Mouse (Mus musculus) B cell, adult 2 months (primary cell): Measurements from ENCODE around the gene Il12rb1.

ENCODE experiments used
- DNase-seq, 2 experiments: peaks; one replicate each; pipeline ENCODE4 v3.0.0; 2022

The Il12rb1 gene

DNA sequence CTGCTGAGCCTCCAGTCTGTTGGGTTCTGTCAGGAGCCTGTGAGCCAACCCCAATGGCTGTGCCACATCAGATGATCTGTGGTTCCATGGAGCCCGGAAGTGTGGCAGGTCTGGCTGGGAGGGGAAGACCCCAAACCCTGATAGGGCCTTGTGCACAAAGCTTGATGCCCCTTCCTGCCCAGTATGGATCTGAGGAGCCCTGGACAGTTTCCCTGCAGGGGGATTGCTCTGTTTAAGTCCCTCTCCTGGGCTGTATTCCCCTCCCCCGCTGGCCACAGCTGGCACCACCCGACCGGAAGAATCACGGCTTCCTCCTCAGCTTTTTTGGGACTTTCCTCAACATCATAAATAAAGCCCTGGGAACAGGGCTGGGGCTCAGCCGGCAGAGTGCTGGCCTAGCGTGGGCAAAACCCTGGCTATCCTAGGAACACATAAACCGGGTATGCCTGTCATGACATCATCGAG lies 24.8 kb downstream of the Il12rb1 start:
- DNase-seq, result peak; percentile 37 to 44

GRCm38 (mm10) chr8:70833520-70833919 lies 25.3 kb downstream of the Il12rb1 start:
- no peak for DNase-seq

DNA sequence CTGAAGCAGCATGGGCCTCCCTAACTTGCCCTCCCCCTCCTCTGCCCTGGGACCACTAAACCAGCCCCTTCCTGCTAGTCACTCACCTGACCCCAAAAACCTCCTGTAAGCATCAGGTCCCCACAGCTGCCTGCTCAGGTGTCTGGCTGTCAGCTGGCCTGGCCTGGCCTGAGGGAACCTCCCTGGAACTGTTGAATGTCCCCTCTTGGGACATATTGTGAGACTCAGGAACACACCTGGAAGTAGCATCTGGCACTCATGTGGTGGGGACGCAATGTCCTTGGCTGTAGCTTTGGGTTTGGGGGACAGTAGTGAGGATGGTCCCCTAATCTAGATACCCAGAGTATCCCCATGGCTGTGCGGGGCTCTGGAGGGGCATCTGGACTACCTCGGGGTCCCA lies 25.8 kb downstream of the Il12rb1 start:
- no peak for DNase-seq

DNA sequence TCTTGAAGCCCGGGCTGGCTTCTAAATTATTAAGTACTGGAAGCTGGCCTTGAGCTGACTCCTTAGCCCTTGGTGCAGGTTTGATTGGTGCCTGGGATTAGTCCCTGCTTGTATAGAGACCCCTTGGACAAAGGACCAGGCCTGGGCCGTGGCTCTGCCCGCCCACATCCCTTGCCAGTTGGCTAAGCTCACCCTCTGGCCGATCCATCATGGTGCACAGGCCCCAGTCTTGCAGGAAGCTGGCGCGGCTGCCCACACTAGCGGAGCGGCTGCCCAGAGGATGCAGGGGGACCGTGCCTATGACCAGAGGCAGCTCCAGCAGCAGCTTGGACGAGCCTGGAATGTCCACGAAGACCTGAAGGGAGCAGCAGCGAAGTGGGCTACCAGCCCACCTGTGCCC lies 28.4 kb downstream of the Il12rb1 start:
- no peak for DNase-seq

- peak in 1 of 2 experiments; percentile 20 for DNase-seq
Measured at GRCm38 (mm10) chr8:70838654-70839407, 30.6 kb downstream of the Il12rb1 start.

DNA sequence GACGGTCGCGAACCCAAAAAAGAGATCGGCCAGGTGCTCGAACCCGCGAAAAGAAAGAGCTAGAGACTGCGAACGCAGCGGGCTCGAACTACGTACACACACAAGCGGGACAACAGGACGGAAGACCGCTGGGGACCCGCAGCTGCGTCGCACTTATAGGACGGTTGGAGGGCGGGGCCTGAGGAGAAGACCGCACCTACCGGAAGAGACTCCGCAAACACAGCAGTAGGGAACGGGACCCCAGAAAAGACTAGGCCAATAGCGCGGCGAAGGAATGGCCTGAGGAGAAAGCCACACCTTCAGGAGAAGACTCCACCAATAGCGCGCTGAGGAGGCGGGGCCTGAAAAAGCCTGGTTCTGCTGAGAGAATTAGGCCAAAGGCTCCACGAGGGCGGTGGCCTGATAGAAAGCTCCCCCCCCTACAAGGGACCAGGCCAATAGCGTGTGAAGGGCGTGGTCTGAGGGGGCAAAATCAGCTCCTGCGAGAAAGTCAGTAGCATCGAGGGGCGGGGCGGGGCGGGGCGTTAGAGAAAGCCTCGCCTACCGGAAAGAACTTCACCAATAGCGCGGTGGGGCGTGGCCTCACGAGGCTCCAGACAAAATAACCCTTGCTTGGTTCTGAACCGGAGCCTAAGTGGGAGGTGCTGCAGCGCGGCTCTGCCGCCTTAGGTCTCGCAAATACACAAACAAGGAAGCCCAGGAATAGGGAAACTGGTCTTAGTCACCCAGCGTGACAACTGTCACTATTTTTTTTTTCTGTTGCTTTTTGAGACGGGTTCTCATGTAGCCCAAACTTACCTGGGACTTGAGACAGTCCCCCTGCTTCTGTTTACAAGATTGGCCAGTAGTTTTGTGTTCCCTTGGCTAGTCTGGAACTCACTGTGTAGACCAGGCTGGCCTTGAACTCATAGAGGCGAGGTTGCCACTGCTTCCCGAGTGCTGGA lies 31.4 kb downstream of the Il12rb1 start, which contains the start of gene Arrdc2:
Gene Arrdc2 (minus strand): TSS at position 313 of the 944 bp plus-strand sequence.
- DNase-seq, result peak; percentile 96 to 98

DNA sequence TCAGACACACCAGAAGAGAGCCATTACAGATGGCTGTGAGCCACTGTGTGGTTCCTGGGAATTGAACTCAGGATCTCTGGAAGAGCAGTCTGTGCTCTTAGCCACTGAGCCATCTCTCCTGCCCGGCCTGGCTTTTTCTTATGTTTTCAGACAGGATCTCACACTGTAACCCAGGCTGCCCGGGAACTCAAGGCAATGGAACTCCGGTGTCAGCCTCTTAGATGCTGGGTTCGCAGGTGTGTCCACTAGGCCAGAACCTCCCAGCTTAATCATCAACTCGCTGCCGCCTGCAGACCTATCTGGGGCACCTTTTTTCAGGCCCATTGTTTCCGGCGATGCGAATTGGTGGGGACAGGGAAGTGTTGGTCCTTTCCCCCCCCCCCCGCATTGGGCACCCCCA lies 32.3 kb downstream of the Il12rb1 start:
- DNase-seq, result no peak

DNA sequence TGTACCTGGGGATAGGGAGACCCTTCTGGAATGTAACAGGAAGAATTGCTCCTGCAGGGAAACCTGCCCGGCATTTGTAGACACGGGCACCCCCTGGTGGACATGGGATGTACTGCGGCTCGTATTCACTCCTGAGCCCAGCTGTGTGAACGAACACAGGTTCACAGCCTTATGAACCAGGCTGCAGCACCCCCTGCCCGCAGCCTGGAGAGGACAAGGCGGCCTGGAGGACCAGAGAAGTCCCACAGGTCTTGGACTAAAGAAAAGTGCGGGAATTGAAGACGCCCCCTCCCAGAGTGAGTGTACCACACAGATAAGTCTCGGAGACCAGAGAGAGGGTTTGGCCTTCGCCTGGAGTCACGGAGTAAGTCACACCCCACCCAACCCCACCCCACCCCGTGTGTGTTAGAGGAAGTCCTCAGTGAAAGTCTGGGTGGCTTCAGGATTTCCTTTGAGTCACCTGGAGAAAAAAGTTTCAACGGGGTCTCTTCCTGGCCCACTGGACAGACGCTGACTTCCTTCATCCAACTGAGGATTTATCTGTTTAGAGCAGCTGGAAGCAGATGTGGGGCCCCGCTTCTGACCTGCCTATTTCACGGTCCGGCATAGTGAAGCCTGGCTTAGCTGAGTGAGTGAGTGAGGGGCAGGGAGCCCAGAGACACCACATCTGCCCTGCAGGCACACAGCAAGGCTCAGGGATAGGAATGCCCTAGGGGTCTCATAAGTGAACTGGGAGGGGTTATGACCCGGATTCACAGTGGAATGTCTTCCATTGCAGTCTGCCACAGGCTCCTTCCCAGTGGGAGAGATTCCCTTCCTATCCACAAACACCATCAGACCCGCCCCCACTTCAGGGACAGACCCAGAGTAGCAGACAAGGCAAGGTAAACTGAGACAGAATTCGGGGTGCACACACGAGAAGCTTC lies 33.2 kb downstream of the Il12rb1 start:
- DNase-seq, result peak; percentile 92 to 93

- no peak for DNase-seq
Measured at GRCm38 (mm10) chr8:70842484-70842883, 34.2 kb downstream of the Il12rb1 start.

DNA sequence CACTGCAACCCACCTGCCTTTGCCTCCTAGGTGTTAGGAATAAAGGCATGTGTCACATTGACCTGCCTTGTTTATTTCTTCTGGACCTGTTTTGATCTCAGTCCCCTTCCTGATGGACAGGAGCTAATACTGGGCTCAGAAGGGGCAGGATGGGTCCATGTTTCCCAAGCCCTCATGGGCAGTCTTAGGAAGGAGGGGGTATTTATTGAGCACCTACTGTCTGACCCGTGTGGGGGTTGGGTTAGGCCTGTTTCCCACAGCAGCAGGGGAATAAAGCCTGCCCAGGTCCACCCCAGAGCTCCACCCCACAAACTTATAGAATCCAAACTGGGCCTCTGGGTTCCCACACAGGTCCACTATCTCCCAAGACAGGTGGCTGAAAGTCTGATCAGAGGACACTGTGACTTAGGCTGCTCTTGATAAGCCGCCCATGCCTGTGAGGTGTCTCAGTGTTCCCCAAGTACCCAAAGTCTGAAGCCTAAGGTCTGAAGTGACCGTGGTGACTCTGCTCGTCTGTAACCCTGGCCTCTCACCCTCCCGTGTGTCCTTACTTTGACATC lies 35.0 kb downstream of the Il12rb1 start:
- DNase-seq, result no peak

- no peak for DNase-seq
Measured at GRCm38 (mm10) chr8:70843941-70844340, 35.7 kb downstream of the Il12rb1 start.

- DNase-seq, result peak; percentile 97
Measured at GRCm38 (mm10) chr8:70844523-70844922, 36.3 kb downstream of the Il12rb1 start.

- no peak for DNase-seq
Measured at GRCm38 (mm10) chr8:70845108-70845507, 36.9 kb downstream of the Il12rb1 start.

DNA sequence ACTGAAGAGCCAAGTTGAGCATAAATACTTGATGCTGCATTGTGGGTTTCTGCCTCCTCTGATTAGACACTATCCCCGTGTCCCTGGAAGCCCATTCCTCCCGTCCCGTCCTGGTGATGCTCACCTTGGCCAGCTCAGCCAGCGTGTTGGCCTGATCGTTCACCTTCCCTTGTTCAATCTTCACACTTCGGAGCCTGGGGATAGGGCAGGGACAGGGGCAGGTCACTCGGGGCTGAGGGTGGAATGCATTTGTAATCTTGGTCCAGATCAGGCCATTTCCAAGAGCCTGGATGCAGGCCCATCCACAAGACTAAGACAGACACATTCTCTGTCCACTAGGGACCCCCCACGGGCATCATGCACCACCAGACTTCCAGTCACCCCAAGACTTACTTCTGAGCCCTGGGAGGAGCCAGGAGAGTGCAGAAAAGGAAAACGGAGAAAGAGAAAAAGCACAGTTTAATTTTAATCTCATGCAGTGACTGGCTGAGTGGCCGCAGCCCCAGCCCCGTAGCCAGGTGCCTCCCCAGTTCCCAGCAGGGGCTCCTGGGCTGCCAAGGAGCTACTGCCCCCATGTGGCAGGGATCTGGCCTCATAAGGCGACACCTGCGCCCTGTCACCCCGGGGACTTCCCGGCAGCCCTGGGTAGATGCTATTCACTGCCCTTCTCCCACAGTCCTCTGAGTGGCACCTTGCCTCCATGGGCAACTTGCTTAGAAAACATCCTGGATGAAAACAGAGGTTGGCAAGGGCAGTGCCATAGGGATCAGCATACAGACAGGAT lies 38.3 kb downstream of the Il12rb1 start:
- peak; percentile 62 to 65 for DNase-seq

DNA sequence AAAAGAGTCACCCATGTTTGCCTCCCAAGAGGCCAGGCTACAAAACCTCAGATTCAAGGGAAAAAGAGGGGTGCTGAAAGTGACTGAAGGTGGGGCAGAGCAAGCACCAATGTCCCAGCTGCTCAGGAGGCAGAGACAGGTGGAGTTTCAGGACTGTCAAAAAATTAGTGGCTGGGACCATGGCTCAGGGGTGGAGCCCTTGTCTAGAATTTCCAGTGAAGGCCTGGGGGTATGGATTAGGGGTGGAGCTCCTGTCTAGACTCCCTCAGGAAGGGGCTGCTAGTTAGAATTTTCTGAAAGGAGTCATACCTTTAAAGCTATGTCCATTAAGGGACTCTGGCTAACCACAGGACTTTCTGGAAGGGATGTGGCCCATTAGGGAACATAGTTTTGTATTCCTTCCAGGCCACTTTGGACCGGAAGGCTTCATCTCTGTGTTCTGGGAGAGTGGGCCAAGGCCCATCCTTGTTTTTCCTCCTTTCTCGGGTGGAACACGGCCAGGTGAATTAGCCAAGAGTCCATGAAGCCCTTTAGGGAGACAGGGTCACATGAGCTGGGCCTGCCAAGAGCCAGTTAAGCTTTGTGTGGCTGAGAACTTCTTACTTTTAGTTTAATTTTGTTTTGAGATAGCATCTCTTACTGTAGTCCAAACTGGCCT lies 41.2 kb downstream of the Il12rb1 start:
- no peak for DNase-seq

- no peak for DNase-seq
Measured at GRCm38 (mm10) chr8:70850132-70850845, 42.0 kb downstream of the Il12rb1 start.

GRCm38 (mm10) chr8:70850947-70851346 lies 42.7 kb downstream of the Il12rb1 start:
- DNase-seq, result no peak

DNA sequence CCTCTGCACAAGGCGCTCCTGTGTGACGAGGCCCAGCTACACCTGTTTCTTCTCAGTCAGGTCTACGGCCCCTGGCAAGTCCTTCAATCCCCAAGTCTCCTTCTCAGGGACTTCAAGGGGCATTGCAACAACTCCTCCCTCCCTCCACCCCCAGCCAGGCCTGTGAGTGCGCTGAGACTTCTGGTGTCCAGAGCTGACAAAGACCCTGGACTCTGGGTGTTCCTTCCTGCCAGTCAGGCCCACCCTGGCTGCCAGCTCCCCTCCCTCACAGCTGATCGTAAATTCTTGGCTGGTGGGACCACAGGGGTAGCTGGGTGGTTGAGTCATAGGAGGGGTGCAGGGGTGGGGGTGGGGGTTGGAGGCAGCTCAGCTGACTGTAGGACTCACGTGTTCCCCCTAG lies 43.6 kb downstream of the Il12rb1 start:
- no peak for DNase-seq

DNA sequence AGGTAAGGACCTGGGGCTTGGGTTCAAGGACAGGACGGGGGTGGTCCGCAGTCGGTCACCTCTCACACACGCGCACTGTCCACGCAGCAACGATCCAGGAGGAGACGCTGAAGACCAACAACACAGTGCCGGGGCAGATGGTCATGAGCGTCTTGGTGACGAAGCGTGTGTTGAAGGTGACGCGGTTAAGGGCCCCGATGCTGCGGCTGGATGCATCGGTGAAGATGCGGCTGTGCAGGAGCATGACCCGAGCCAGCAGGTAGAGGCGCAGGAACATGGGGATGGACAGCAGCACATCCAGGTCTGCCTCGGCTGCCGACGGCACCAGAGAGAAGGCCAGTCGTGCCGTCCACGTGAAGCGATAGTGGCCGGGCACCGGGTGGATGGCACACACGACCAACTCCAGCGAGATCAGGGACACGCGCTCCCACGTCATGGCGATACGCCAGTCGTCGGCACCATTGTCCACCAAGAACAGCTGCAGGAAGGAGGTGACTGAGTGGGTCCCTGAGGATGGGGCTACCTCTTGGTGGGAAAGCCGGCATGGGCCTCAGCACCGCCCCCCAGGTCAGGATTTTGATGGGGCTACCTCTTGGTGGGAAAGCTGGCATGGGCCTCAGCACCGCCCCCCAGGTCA lies 44.5 kb downstream of the Il12rb1 start:
- no peak for DNase-seq

DNA sequence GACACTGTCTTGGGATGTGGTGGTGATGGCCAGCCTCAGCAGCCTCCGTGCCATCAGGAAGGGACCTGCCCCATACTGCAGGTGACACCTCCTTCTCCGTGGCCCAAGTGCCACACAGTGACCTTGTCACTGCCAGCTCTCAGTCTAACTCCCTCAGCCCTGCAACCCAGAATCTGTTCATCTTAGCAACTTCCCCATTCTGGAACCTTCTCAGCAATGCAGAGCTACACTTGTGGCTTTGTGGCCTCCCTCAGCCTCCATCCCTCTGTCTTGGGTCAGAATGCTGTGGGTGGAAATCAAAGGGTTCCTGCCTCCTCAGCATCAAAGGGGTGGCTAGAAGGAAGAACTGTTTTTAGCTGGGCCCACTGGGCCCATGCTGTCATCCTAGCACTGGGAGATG lies 45.6 kb downstream of the Il12rb1 start:
- peak; percentile 50 to 58 for DNase-seq
